Mouse (Mus musculus) left cerebral cortex, adult 2 months (tissue): ENCODE results near the gene Ttc28. TPM values are rescaled to one million over a fixed set of nuclear protein-coding genes. Genes with fewer than 3 reads are reported as not detected.
A peak's percentile ranks its signal among the peaks of the same experiment; 100 is the strongest.

Experiments
- DNase-seq, 2 experiments: peaks; one replicate each; pipeline ENCODE4 v3.0.0; 2021 to 2022; ENCODE audit warnings: low spot score in 2 of 2, mixed read lengths in 1 of 2; ENCODE audit errors: extremely low spot score in 1 of 2
- H3K27ac ChIP-seq: fragments of 200-600 bp; 2 replicates; pipeline ENCODE4 v1.8.1; 2022
- H3K4me3 ChIP-seq: fragments of 200-600 bp; 2 replicates; pipeline ENCODE4 v1.8.1; 2022
- CTCF ChIP-seq: fragments of 200-600 bp; IDR thresholded peaks from 2 replicates; pipeline ENCODE4 v1.8.1; 2022; ENCODE audit warnings: antibody characterized with exemption, mild to moderate bottlenecking, moderate library complexity
- intact Hi-C: fragments of 180-260 bp; cut with DNase I; formaldehyde crosslinking; loops from one replicate; pipeline ENCODE4 v1.15.1; 2025
- total RNA-seq, 2 experiments: library from RNA; stranded (reverse); gene quantifications; 2 replicates each; pipeline ENCODE4 v1.2.3; 2021

The Ttc28 gene
- total RNA-seq, 2 experiments from 2014 or later = 12.0 to 12.8 TPM

DNA sequence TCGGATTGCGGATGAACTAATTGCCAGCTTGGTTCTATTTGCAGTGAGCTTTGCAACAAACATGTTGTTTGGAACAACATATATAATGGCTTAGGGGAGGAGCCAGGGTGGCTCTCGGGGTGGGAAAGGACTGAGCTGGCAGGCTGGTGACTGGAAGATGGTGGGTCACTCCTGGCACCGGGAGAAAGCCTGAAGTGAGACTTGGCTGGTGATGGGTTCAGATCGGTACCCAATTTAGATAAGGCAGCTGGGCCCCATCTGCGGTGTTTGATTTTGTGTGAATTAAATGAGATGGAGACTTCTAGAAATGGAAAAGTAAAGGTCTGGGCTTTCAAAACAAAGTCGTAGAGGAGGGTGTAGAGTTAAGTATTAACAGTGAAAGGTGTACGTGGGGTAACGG is 142.7 kb downstream of the Ttc28 start:
- no peak for TF ChIP-seq CTCF
- no peak overlapping the region for H3K27ac ChIP-seq
- intact Hi-C loops = no loop called here
- DNase-seq = no peak
- no peak overlapping the region for H3K4me3 ChIP-seq

DNA sequence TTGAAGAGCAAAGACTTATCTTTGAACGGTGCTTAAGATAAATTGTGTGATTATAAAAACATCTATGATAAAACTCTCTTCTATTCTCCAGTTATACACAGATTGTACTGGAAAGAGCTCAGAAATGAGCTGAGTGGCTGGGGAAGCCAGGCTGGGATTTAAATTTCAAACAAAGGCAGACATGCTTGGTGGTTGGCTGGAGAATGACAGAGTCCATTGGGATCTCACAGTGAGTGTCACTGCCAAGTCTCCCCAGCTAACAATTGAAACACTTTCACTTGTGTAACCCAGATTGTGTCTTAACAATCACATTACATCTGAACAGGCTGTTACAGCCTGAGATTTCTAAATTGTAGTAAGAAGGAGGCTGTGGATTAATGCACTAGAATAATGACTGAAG is 143.3 kb downstream of the Ttc28 start:
- TF ChIP-seq CTCF = no peak
- H3K27ac ChIP-seq = no peak overlapping the region
- DNase-seq = no peak
- intact Hi-C loops = no loop called here
- H3K4me3 ChIP-seq = no peak overlapping the region

GRCm38 (mm10) chr5:111024621-111025020 is 145.0 kb downstream of the Ttc28 start:
- no peak for TF ChIP-seq CTCF
- DNase-seq = no peak
- no peak overlapping the region for H3K27ac ChIP-seq
- H3K4me3 ChIP-seq = no peak overlapping the region
- intact Hi-C loops = no loop called here

- TF ChIP-seq CTCF = no peak
- Histone ChIP-seq H3K27ac (no peak overlapping the region), H3K4me3 (no peak overlapping the region)
- no peak for DNase-seq
- intact Hi-C loops = no loop called here
Observed at GRCm38 (mm10) chr5:111025476-111025875, 145.9 kb downstream of the Ttc28 start.

- Histone ChIP-seq H3K4me3 (no peak overlapping the region), H3K27ac (no peak overlapping the region)
- intact Hi-C loops = no loop called here
- no peak for DNase-seq
- no peak for TF ChIP-seq CTCF
Observed at GRCm38 (mm10) chr5:111026209-111026608, 146.6 kb downstream of the Ttc28 start.

DNA sequence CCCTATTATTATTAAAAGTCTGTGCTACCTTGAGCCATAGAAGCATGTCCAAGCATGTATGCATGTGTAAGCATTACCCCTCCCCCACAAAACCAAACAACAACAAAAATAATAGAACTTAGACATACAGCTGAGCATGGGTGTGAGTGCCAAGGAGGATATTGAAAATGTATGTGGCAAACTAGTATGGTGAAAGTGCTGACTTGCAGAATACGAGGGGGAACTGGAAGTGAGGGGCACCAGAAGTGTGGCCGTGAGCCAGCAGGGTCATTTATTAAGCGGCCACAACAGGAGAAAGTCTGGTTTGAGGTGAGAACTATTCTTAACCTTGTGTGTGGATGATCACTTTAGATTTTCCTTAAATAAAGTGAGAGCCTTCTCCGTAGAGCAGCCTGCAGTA is 148.7 kb downstream of the Ttc28 start:
- Histone ChIP-seq H3K27ac (no peak overlapping the region), H3K4me3 (no peak overlapping the region)
- TF ChIP-seq CTCF = no peak
- no peak for DNase-seq
- intact Hi-C loops = no loop called here

GRCm38 (mm10) chr5:111028952-111029351 is 149.3 kb downstream of the Ttc28 start:
- no peak for TF ChIP-seq CTCF

GRCm38 (mm10) chr5:111032687-111033295 is 153.2 kb downstream of the Ttc28 start:
- no peak for TF ChIP-seq CTCF
- intact Hi-C loops = no loop called here
- H3K4me3 ChIP-seq = no peak overlapping the region
- no peak overlapping the region for H3K27ac ChIP-seq
- no peak for DNase-seq

More at GRCm38 (mm10) chr5:111028952-111029351, 149.3 kb downstream of the Ttc28 start:
- Histone ChIP-seq H3K27ac (no peak overlapping the region), H3K4me3 (no peak overlapping the region)
- intact Hi-C loops = no loop called here
- DNase-seq = peak in 1 of 2 experiments; percentile 35

DNA sequence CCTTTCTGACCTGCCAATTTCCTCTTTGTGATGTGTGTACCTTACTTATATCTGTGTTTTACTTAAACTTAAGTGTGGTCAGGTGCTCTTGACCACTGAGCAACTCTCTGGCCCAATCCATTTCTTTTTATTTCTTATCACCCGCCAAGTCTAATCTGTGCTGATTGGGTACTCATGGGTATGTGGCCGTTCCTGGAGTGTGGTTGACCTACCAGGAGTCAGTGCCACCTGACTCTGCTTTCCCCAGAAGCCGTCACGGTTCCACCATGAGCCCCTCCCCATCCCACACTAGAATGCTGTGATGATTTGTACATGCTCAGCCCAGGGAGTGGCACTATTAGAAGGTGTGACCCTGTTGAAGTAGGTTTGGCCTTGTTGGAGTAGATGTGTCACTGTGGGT is 153.9 kb downstream of the Ttc28 start:
- Histone ChIP-seq H3K27ac (no peak overlapping the region), H3K4me3 (no peak overlapping the region)
- no peak for TF ChIP-seq CTCF
- no peak for DNase-seq
- intact Hi-C loops = no loop called here

DNA sequence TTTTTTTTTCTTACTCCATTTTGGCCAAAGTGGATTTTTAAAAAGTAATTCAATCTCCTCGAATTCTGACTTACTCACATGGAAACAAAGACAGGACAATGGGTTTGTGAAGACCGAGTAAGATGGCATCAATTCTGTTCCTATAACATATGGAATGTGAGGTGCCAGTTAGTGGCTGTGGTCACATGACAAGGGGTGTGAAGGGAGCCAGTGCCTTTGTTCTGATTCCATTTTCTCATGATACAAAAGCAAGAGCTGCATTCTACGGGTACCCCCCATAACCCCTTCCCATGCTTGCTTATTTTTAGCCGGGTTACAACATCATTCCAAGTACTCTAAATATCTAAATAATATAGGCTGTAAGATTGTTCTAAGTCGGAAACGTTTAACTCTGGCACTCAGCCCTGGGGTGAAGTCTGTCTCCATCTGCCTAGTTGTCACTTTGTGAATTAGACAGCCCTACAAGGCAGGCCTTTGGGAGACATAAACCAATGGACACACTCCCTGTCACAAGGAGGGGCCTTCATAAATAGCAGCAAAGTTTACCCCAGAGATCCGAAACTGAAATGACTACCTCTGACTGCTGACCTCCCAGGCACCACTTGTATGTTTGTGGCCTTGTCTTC is 157.6 kb downstream of the Ttc28 start:
- H3K27ac ChIP-seq = no peak overlapping the region

GRCm38 (mm10) chr5:111039771-111040170 is 160.2 kb downstream of the Ttc28 start:
- intact Hi-C loops = no loop called here
- DNase-seq = no peak
- no peak for TF ChIP-seq CTCF
- no peak overlapping the region for H3K4me3 ChIP-seq
- H3K27ac ChIP-seq = no peak overlapping the region

More for the DNA sequence above, 157.6 kb downstream of the Ttc28 start:
- TF ChIP-seq CTCF = no peak
- H3K4me3 ChIP-seq = no peak overlapping the region
- intact Hi-C loops = no loop called here
- no peak for DNase-seq

GRCm38 (mm10) chr5:111041952-111042351 is 162.3 kb downstream of the Ttc28 start:
- no peak for TF ChIP-seq CTCF
- Histone ChIP-seq H3K27ac (no peak overlapping the region), H3K4me3 (no peak overlapping the region)
- intact Hi-C loops = no loop called here
- no peak for DNase-seq

DNA sequence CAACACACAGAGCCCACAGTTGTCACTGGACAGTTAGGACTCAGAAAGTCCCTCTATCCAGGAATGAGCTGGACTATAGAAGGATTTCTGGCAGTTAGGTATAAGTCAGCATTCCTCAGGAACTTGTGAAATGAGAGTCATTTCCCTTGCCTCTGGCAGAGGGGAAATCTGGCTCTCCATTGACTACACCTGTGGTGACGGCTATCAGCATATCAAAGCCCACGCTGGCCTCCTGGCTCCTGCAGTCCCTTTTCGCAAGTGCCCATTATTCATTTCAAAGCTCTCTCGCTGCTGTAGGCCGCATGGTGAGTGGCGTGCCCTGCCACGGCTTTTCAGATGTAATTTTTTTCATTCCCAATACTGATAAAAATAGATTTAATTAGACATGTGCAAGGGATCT is 164.6 kb downstream of the Ttc28 start:
- no peak for DNase-seq
- intact Hi-C loops = no loop called here
- H3K4me3 ChIP-seq = no peak overlapping the region
- H3K27ac ChIP-seq = no peak overlapping the region
- no peak for TF ChIP-seq CTCF
